Mouse (Mus musculus) midbrain, embryonic 10.5 days (tissue): ENCODE measurements around the gene Homez. TPM values are rescaled to one million over a fixed set of nuclear protein-coding genes. Genes with fewer than 3 reads are reported as not detected.

Source experiments
- DNase-seq: peaks from one replicate; pipeline ENCODE4 v3.0.0-alpha.2; 2017; ENCODE audit warnings: low spot score
- H3K27ac ChIP-seq: fragments of 300-500 bp; sonication (generic); replicated peaks from 2 replicates; pipeline ENCODE4 v1.5.1; 2016; ENCODE audit warnings: mild to moderate bottlenecking
- H3K27me3 ChIP-seq: fragments of 300-500 bp; sonication (generic); 2 replicates; pipeline ENCODE4 v1.6.1; 2016; ENCODE audit warnings: low read depth, mild to moderate bottlenecking; ENCODE audit not compliant: poor library complexity, severe bottlenecking
- H3K36me3 ChIP-seq: fragments of 300-500 bp; sonication (generic); 2 replicates; pipeline ENCODE4 v1.6.1; 2016; ENCODE audit warnings: mild to moderate bottlenecking, moderate library complexity
- H3K4me1 ChIP-seq: fragments of 300-500 bp; sonication (generic); 2 replicates; pipeline ENCODE4 v1.6.1; 2016
- H3K4me3 ChIP-seq: fragments of 300-500 bp; sonication (generic); 2 replicates; pipeline ENCODE4 v1.5.1; 2016; ENCODE audit warnings: mild to moderate bottlenecking, moderate library complexity
- H3K9me3 ChIP-seq: fragments of 300-500 bp; sonication (generic); replicated peaks from 2 replicates; pipeline ENCODE4 v1.6.1; 2016; ENCODE audit warnings: mild to moderate bottlenecking
- WGBS: fragments of 180-500 bp; shearing (Covaris S2); methylation state at CpG from one replicate; pipeline ENCODE4 v1.1.7; 2016; 5-methylcytosine and 5-hydroxymethylcytosine counted together
- polyA plus RNA-seq: library from polyadenylated mRNA; unstranded; fragments of >200 nt; fragmentation: Nextera tagmentation; extraction: Ambion mirVana; gene quantifications from 2 replicates; pipeline ENCODE4 v1.2.1, GENCODE M21; 2016

Homez gene
- 25.7 and 26.8 TPM in 2 replicates for polyA plus RNA-seq

- DNase-seq = no peak
- Histone ChIP-seq H3K9me3 (no peaks in the 10 kb centered on the region), H3K27me3 (peaks cover 8% of the 10 kb centered on the region; the same call in 1 of the 2 replicates), H3K4me1 (peaks cover 6% of the 10 kb centered on the region), H3K4me3 (no peak within 1 kb of the TSS), H3K36me3 (no peaks in the 10 kb centered on the region), H3K27ac (no peak within 1 kb of the TSS)
- 89% methylated on average over 5 of the region's 5 CpGs for WGBS
Observed at GRCm38 (mm10) chr14:54870861-54871260, at the start of gene Homez. TSS of gene Homez (minus strand) at chr14:54870961.

- H3K27ac ChIP-seq = no peak overlapping the region
- H3K4me1 ChIP-seq = peaks cover 21% of the 10 kb centered on the region
- no peak for DNase-seq
- H3K36me3 ChIP-seq = peaks cover 86% of the 10 kb centered on the region
- 95% methylated on average over 16 of the region's 16 CpGs for WGBS
- H3K9me3 ChIP-seq = peaks cover 24% of the 10 kb centered on the region
- no peaks in the 10 kb centered on the region for H3K27me3 ChIP-seq
- H3K4me3 ChIP-seq = no peak overlapping the region; the same call in 1 of the 2 replicates
Observed at GRCm38 (mm10) chr14:54920076-54920685, 49.4 kb upstream of the Homez start.

- no peak for DNase-seq
- Histone ChIP-seq H3K27ac (peak overlapping the region; percentile 95), H3K4me1 (peaks cover 35% of the 10 kb centered on the region), H3K36me3 (peaks cover 63% of the 10 kb centered on the region), H3K9me3 (no peaks in the 10 kb centered on the region), H3K27me3 (no peaks in the 10 kb centered on the region), H3K4me3 (peak overlapping the region; percentile 91)
- WGBS = 17% methylated on average over 10 of the region's 10 CpGs
Observed at GRCm38 (mm10) chr14:54913343-54913742, 42.6 kb upstream of the Homez start.

DNA sequence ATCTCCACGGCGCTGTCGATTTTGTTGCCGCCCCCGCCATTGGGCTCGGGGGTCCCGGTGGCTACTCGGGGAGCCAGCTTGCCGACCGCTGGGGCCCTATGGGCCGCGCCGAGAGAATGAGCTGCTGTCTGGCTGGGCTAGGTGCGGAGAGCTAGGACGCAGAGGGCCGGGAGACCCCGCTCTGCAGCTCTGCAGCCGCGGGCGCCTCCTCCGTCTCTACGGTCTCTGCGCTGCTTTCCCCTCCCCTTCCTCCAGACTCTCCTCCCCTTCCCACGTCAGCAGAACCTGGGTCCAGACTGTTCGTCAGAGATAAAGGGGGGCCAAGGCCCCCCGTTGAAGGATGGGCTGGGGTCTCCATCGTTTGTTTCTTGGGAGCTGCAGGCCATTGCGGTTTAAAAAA lies 42.1 kb upstream of the Homez start, which contains the start of gene Slc22a17:
Gene Slc22a17 (minus strand): TSS at position 247 of the 400 bp plus-strand sequence.
- under 1% methylated on average over 28 of the region's 28 CpGs for WGBS
- Histone ChIP-seq H3K4me1 (peaks cover 36% of the 10 kb centered on the region), H3K9me3 (no peaks in the 10 kb centered on the region), H3K4me3 (peak within 1 kb of the TSS; percentile 91), H3K27me3 (no peaks in the 10 kb centered on the region), H3K36me3 (peaks cover 63% of the 10 kb centered on the region), H3K27ac (peak within 1 kb of the TSS; percentile 95)
- peak; percentile 84 for DNase-seq

DNA sequence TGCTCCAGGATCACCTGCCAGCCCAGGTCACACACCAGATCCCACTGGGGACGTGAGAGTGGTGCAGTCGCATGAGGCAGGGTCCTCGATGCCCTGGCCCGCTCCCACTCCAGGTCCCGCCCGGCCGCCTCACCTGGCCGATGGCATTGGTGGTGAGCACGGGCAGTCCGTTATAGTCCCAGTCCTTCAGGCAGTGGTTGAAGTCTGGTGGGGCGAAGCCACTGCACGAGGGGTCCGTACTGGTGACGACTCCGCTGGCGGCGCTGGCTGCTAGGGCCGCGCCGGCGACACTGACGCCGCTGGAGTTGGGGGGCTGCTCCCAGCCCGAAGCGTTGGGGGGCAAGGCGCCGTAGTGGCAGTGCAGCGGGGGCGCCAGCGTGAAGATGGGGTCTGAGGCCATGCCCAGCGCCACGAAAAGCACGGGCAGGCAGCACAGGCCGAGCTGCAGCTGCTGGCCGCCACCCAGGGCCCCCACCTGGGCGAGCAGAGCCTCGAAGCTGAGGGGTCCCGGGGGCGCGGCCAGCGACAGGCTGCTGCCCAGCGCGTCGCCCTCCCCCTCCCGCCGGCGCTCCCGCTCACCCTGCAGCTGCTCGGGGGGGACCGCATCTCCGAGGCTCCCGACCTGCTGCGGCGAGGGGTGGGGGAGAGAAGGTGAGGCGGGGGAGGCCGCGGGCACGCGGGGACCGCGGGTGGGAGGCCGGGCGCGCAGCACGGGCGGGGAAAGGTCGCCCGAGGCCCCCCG lies 41.5 kb upstream of the Homez start:
- peak overlapping the region; percentile 91 for H3K4me3 ChIP-seq
- peak; percentile 46 for DNase-seq
- peaks cover 63% of the 10 kb centered on the region for H3K36me3 ChIP-seq
- 4% methylated on average over 66 of the region's 69 CpGs for WGBS
- no peaks in the 10 kb centered on the region for H3K9me3 ChIP-seq
- H3K27ac ChIP-seq = peak overlapping the region; percentile 95
- peaks cover 38% of the 10 kb centered on the region for H3K4me1 ChIP-seq
- H3K27me3 ChIP-seq = no peaks in the 10 kb centered on the region

DNA sequence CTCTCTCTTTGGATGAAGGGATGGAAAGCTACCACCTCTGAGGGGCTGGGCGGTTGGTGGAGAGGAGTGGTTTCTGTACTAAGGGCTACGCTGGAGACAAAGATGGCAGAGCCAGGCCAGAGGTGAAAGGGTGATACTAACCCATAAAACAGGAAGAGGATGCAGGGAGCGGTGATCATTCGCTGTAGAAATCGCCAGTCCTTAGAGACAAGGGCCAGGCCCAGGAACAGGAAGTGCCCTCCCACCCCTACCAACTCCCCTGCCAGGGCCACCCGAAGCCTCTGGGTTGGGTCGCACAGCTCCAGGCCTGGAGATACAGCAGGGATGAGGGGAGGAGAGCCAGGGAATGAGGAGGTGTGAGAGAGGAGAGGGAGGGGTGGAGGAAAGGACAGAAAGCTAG lies 37.9 kb upstream of the Homez start:
- 81% methylated on average over 7 of the region's 7 CpGs for WGBS
- no peak for DNase-seq
- peaks cover 72% of the 10 kb centered on the region for H3K36me3 ChIP-seq
- H3K27me3 ChIP-seq = no peaks in the 10 kb centered on the region
- H3K27ac ChIP-seq = no peak overlapping the region
- H3K4me3 ChIP-seq = no peak overlapping the region
- peaks cover 41% of the 10 kb centered on the region for H3K4me1 ChIP-seq
- H3K9me3 ChIP-seq = no peaks in the 10 kb centered on the region

DNA sequence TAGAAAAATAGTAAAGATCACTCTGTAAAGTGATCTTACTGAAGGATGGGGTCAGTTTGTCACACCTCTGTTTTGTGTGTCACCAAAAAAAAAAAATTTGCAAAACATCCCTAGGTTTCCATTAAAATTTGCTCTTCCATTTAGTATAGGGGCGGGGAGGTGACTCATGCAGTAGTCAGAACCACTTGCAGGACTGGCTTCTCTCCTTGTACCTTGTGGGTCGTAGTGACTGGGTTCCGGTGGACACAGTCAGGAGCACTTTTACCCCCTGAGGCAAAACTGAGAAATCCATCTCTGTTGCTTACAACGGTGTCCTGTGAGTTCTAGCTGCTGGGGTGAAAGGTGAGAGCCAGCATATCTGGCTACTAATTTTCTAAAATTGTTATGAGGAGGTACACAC lies 32.9 kb upstream of the Homez start:
- peaks cover 11% of the 10 kb centered on the region; the same call in 1 of the 2 replicates for H3K4me1 ChIP-seq
- 90% methylated on average over 4 of the region's 4 CpGs for WGBS
- H3K27me3 ChIP-seq = no peaks in the 10 kb centered on the region
- H3K9me3 ChIP-seq = no peaks in the 10 kb centered on the region
- no peak overlapping the region for H3K4me3 ChIP-seq
- no peak overlapping the region for H3K27ac ChIP-seq
- DNase-seq = no peak
- peaks cover 57% of the 10 kb centered on the region for H3K36me3 ChIP-seq

DNA sequence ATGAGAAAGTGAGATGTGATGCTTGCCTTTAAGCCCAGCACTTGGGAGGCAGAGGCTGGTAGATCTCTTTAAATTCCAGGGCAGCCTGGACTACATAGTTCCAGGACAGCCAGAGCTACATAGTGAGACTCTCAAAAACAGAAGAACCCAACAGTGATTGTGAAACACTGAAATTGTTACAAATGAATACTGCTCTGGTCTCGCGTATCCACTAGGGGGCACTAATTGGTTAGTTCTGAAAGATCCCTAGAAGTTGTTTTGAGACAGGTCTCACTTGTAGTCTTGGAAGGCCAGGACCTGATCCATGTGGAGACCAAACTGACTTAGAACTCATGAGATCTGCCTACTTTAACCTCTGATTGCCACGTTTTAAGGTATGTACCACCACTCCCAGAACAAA lies 29.6 kb upstream of the Homez start:
- Histone ChIP-seq H3K4me3 (no peak overlapping the region), H3K27me3 (no peaks in the 10 kb centered on the region), H3K4me1 (peaks cover 8% of the 10 kb centered on the region), H3K27ac (no peak overlapping the region), H3K36me3 (peaks cover 60% of the 10 kb centered on the region), H3K9me3 (no peaks in the 10 kb centered on the region)
- WGBS = 1% methylated on average over 3 of the region's 3 CpGs
- DNase-seq = peak; percentile 65

GRCm38 (mm10) chr14:54897445-54897844 lies 26.7 kb upstream of the Homez start:
- 78% methylated on average over 2 of the region's 2 CpGs for WGBS
- DNase-seq = no peak
- H3K36me3 ChIP-seq = peaks cover 41% of the 10 kb centered on the region
- H3K27ac ChIP-seq = no peak overlapping the region
- no peaks in the 10 kb centered on the region for H3K27me3 ChIP-seq
- no peak overlapping the region for H3K4me3 ChIP-seq
- peaks cover 19% of the 10 kb centered on the region for H3K4me1 ChIP-seq
- H3K9me3 ChIP-seq = no peaks in the 10 kb centered on the region

DNA sequence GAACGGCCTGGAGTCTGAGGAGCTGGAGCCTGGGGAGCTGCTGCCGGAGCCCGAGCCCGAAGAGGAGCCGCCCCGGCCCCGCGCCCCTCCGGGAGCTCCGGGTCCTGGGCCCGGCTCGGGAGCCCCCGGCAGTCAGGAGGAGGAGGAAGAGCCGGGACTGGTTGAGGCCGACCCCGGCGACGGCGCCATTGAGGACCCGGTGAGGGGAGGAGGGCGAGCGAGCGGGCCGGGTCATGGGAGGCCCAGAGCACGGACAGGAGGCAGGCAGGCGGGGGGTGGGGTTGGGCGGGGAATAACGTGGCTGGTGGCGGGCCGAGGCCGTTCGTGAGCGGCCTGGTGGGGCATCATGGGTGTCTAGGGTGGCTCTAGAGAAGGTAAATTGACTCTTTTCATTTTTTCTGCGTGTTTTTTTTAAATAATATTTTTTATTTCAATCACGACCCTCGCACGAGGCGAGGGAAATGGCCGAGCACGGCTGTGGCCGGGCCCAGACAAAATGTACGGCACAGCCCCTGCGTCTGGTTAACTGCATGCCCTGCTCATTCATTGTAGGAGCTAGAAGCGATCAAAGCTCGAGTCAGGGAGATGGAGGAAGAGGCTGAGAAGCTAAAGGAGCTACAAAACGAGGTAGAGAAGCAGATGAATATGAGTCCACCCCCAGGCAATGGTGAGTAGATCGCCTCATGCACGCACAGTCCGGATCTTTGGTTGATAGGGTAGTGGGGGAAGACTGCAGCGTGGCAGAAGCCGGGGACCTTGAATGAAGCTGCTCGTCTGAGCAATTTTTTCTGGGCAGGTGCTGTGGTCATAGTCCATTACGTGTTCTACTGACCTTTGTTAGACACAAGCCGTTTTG lies 23.8 kb upstream of the Homez start:
- Histone ChIP-seq H3K27ac (peak overlapping the region; percentile 100), H3K36me3 (peaks cover 41% of the 10 kb centered on the region), H3K4me1 (peaks cover 19% of the 10 kb centered on the region), H3K27me3 (no peaks in the 10 kb centered on the region), H3K9me3 (no peaks in the 10 kb centered on the region), H3K4me3 (peak overlapping the region; percentile 98)
- DNase-seq = peak; percentile 48
- under 1% methylated on average over 54 of the region's 54 CpGs for WGBS

DNA sequence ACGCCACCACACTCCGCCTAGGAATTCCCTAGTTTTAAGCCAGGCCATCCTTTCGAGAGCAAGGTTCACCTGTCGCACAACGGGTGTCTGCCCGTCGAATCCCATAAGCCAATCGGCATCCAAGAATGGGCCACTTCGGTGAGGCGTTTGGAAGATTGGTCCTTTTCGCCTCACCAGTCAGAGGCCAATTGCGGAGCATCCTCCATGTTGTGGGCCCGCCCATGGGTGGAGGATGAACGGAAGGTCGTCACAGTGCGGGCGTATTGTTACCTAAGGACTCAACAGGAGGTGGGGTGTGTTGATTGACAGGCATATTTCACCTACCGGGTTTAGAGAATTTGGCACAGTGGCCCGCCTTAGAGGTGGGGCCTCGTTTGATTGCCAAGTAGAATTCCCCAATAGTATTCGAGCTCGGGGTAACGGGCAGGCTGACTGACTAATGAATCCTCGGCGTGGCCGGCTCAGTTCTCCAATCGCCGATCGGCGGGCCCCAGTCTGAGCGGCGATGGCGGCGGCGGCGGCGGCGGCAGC lies 23.0 kb upstream of the Homez start:
- Histone ChIP-seq H3K4me1 (peaks cover 19% of the 10 kb centered on the region), H3K4me3 (peak overlapping the region; percentile 98), H3K27me3 (no peaks in the 10 kb centered on the region), H3K9me3 (no peaks in the 10 kb centered on the region), H3K36me3 (peaks cover 35% of the 10 kb centered on the region), H3K27ac (peak overlapping the region; percentile 100)
- DNase-seq = peak; percentile 96
- WGBS = under 1% methylated on average over 38 of the region's 38 CpGs

DNA sequence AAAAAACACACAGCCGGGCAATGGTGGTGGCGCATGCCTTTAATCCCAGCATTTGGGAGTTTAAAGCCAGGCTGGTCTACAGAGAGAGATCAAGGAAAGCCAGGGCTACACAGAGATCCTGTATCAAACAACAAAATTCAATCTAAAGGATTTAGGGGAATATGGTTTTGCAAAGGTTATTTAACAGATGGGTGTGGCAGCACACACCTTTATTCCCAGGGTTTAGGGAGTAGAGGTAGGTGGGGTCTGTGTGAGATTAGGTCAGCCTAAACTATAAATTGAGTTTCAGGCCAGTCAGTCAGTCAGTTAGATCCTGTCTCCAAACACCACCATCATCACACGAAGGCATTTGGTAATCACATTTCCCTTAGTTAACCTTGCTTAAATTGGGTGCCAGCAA lies 21.4 kb upstream of the Homez start, which contains the start of gene Pabpn1:
Gene Pabpn1 (plus strand): TSS at position 301 of the 400 bp plus-strand sequence.
- DNase-seq = no peak
- 91% methylated on average over 3 of the region's 3 CpGs for WGBS
- peaks cover 19% of the 10 kb centered on the region for H3K4me1 ChIP-seq
- peaks cover 22% of the 10 kb centered on the region for H3K36me3 ChIP-seq
- H3K27me3 ChIP-seq = no peaks in the 10 kb centered on the region
- H3K27ac ChIP-seq = peak within 1 kb of the TSS; percentile 100
- peak within 1 kb of the TSS; percentile 98 for H3K4me3 ChIP-seq
- no peaks in the 10 kb centered on the region for H3K9me3 ChIP-seq
